Mouse (Mus musculus) T-cell, adult 66 days (primary cell): ENCODE measurements around the gene Kank2. TPM values are rescaled to one million over a fixed set of nuclear protein-coding genes. Genes with fewer than 3 reads are reported as not detected.

Experiments used
- total RNA-seq, 2 experiments: library from RNA; stranded (reverse); gene quantifications; 3 replicates in 1 of 2; 4 replicates in 1 of 2; pipeline ENCODE4 v1.2.4; 2023

Kank2 gene
- under 1 TPM in 1 of 2 experiments, not detected in 1; 0.12 TPM for total RNA-seq

DNA sequence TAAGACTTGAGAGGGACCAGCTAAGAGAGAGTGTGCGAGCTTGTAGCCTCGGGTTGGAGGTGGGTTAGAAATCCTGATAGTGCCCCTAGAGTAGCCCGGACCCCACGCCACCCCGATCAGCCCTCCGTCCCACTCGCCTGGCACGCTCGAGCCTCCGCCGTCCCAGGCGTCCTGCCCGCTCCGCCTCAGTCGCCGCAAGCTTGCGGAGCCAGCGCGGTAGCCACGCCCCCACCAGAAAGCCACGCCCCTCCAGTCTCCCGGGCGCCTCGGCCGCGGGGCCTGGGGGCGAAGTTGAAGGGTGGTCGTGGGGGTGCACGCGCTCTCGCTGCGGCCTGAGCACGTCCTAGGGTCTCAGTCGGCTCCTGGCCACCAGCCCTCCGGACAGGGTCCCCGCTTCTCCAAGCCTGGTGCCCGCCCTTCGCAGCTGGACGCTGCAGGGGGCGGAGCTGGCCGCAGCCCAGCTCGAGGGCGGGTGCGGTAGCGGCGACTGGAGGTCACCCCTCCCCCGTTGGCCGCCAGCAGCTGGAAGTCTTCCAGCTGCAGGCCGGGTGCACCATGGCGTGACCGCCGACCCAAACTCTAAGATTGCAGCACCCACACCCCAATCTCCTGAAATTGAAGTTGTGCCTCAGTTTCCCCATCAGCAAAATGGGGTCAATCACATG, at the start of gene Kank2:
Kank2 (minus strand) TSS at position 400 of the 665 bp plus-strand sequence.

DNA sequence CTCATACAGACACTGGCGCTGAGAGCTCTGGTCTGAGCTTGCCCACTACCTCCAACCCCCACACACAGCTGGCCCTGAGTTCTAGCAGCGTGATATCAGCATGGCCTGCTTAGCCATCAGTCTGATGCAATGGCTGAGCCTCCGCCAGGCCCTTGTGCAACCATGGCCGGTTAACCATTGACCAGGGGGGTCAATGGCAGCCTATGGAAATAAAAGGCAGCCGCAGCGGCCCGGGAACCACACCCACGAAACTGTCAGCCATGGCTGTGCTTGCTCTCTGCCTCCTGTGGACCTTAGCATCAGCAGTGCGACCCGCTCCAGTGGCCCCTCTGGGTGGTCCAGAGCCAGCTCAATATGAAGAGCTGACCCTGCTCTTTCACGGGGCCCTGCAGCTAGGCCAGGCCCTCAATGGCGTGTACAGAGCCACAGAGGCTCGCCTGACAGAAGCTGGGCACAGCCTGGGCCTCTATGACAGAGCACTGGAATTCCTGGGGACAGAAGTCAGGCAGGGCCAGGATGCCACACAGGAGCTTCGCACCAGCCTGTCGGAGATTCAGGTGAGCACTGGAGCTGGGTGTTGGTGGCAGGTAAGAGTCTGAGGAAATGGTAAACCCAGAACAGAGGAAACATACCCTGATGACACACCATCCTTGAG, 36.8 kb upstream of the Kank2 start, which contains the start of gene Angptl8:
Angptl8 (plus strand) TSS at position 253 of the 655 bp plus-strand sequence.

DNA sequence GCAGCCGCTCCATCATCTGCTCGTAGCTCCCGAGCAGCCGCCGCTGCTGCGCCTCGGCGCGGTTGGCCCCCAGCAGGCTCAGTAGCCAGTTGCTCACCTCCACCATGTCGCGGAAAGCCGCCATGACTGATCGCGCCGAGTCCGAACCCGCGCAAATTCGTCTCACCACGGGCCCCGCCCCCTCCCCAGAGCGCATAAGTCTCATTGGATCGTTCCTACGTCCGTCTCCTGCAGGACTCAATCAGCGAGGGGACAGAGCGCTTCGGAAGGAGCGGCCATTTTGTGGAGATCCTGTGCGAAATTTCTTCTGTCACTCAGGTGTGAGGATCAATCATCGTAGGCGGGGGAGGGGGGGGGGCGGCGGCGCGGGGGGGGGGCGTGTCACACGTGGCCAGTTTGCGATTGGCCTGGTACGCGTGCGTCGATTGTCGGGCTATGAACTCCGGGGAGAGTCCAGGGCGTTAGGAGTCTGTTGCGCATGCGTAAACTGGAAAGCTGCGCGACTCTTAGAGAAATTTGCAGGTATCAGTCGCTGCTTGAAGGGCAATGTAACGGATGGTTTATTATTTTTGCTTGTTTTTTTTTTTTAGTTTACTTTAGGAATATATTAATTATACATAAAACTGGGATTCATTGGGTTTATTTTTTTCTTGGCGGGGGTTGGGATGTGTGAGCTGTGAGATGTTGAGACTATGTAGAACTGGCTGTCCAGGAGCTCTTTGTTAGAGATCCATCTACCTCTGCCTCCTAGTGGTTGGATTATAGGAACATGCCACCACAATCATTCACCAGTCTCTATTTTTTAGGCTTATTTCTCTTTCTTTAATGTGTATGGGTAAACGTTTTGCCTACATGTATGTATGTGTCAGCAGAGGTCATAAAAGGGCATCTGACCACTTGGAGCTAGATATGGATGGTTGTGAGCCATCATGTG, 38.1 kb downstream of the Kank2 start, which contains the start of gene Spc24:
Spc24 (minus strand) TSS at position 149 of the 934 bp plus-strand sequence.

DNA sequence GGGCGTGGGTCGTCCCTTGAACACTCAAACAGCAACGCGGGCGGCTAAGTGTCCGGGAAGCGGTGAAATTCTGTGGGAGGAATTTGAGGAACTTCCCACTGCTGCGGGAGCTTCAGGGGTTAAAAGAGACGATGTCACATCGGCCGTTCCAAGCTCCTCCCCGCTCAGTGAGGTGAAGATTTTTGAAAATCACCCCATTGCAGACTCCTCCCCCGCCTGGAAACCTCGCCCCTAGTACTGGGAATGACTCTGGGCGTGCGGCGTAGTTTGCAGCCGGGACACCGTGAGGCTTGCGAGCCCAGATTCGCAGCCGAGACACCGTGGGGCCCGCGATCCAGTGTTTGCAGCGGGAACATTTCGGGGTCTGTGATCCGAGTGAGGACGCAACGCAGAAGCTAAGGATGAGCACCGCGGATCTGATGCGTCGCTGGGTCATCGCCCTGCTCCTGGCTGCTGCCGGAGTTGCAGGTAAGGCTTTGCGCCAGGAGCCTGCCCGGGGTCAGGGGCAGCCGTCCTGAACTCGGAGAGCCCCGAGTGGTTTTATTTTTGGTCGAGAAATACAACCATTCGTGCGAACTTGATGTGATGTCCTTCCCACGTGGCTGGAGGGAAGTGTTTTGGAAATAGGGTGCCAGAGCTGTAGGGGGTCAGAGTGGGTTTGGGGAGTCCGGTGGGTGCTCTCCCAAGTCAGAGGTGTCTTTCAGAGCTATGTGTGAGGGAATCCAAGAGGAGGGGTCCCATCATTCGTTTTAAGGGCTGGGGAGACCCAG, 75.0 kb downstream of the Kank2 start, which contains the start of gene Ldlr:
Ldlr (plus strand) TSS at position 107 of the 770 bp plus-strand sequence.

Other genes with a start within 250 kb of the Kank2 start
- 10 to 100 TPM; 33.7 to 36.3 TPM for gene Timm29, start 206.0 kb downstream of the Kank2 start, total RNA-seq
- gene Yipf2, start 205.9 kb downstream of the Kank2 start, total RNA-seq = 10 to 100 TPM; 11.2 to 14.9 TPM
- gene Smarca4, start 182.6 kb downstream of the Kank2 start, total RNA-seq = 10 to 100 TPM; 91.5 to 92.0 TPM
- 10 to 100 TPM; 39.9 to 41.5 TPM for gene Ldlr, start 75.3 kb downstream of the Kank2 start, total RNA-seq
- 1 to 10 TPM; 2.5 to 4.1 TPM for gene Spc24, start 38.4 kb downstream of the Kank2 start, total RNA-seq
- gene Angptl8, start 36.8 kb upstream of the Kank2 start, total RNA-seq = not detected
- gene Dock6, start 53.9 kb upstream of the Kank2 start, total RNA-seq = 1 to 10 TPM; 6.9 to 7.4 TPM
- 10 to 100 TPM; 11.4 to 13.6 TPM for gene Rab3d, start 119.4 kb upstream of the Kank2 start, total RNA-seq
- not detected for gene Ccdc159, start 128.7 kb upstream of the Kank2 start, total RNA-seq
- under 1 TPM in 1 of 2 experiments, not detected in 1; 0.76 TPM for gene Tmem205, start 128.8 kb upstream of the Kank2 start, total RNA-seq
- under 1 TPM; 0.50 to 0.67 TPM for gene Plppr2, start 138.3 kb upstream of the Kank2 start, total RNA-seq
- gene Swsap1, start 157.0 kb upstream of the Kank2 start, total RNA-seq = 10 to 100 TPM in 1 of 2 experiments, 1 to 10 TPM in 1; 8.7 to 10.7 TPM
- gene Epor, start 164.8 kb upstream of the Kank2 start, total RNA-seq = 1 to 10 TPM in 1 of 2 experiments, under 1 TPM in 1; 0.61 to 1.1 TPM
- gene Rgl3, start 190.7 kb upstream of the Kank2 start, total RNA-seq = not detected
- not detected for gene Ccdc151, start 203.9 kb upstream of the Kank2 start, total RNA-seq
- gene Prkcsh, start 204.1 kb upstream of the Kank2 start, total RNA-seq = 10 to 100 TPM; 94.0 to 98.7 TPM